Mouse (Mus musculus) olfactory bulb, adult 2 months (tissue): Measurements from ENCODE around the gene Ifngr2.

ENCODE experiments used
- CTCF ChIP-seq: fragments of 200-500 bp; IDR thresholded peaks from 2 replicates; pipeline ENCODE4 v1.5.1; 2012; ENCODE audit warnings: low read depth, mild to moderate bottlenecking, low read length, moderate library complexity; ENCODE audit not compliant: insufficient read depth
- POLR2A ChIP-seq: fragments of 200-500 bp; IDR thresholded peaks from 2 replicates; pipeline ENCODE4 v1.6.1; 2012; ENCODE audit warnings: mild to moderate bottlenecking, low read depth, low read length, moderate library complexity; ENCODE audit not compliant: insufficient read depth

GRCm38 (mm10) chr16:91513099-91513498 lies 33.8 kb upstream of the Ifngr2 start:
- TF ChIP-seq CTCF (no peak), POLR2A (no peak)
